Mouse (Mus musculus): Measurements from ENCODE around the gene AC170998.1.

DNA sequence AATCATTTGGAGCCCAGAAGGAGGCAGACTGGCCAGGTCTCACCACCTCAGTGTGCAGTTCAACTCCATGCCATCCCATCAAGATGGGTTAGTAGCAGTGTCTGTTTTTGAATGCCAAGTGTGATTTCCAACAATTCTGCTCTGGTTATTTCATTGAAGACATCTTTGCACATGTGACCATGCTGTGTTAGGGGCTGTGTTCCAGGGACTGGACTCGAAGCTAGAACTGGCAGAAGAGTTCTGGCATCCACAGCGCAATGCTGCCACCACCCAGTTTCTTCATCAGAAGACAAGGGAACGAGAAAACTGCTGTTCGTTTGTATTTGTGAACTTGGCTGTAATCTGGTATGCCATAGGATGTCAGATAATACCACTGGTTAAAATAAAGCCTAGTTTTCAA lies 22.1 kb downstream of the AC170998.1 start:
- no peak for TF ChIP-seq CTCF (IDR thresholded peaks at IDR 0.05)
- TF ChIP-seq EP300 (IDR thresholded peaks at IDR 0.05) = no peak

All from lung, postnatal 0 days (tissue).